Mouse (Mus musculus): Measurements from ENCODE around the gene Nfkb1.
A peak's percentile ranks its signal among the peaks of the same experiment; 100 is the strongest.

Gene Nfkb1

GRCm38 (mm10) chr3:135691191-135692131 is at the start of gene Nfkb1:
TSS of gene Nfkb1 (minus strand) at chr3:135691547.
- peak; percentile 51 for DNase-seq

DNA sequence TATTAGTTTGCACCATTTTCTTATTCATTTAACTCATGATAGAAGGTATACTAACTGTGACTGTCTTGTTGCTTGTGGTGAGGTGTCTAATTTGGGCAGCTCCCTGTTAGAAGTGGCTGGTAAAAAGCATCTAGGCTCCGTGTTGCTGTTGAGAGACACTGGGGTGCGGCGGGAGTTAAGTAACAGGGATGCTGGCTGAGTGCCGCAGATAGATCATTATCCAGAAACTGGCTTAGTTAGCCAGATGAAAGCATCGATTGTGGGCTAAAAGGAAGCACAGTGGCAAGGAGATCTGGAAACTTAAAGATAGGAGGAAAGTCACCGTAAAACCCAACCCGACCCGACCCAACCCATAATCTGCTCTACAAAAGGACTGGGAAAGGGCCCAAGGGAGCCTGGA is 49.4 kb upstream of the Nfkb1 start:
- DNase-seq: no peak

GRCm38 (mm10) chr3:135734736-135735135 is 43.4 kb upstream of the Nfkb1 start:
- DNase-seq: no peak

- DNase-seq: no peak
These were observed 41.5 kb upstream of the Nfkb1 start for GRCm38 (mm10) chr3:135732747-135733445.

DNA sequence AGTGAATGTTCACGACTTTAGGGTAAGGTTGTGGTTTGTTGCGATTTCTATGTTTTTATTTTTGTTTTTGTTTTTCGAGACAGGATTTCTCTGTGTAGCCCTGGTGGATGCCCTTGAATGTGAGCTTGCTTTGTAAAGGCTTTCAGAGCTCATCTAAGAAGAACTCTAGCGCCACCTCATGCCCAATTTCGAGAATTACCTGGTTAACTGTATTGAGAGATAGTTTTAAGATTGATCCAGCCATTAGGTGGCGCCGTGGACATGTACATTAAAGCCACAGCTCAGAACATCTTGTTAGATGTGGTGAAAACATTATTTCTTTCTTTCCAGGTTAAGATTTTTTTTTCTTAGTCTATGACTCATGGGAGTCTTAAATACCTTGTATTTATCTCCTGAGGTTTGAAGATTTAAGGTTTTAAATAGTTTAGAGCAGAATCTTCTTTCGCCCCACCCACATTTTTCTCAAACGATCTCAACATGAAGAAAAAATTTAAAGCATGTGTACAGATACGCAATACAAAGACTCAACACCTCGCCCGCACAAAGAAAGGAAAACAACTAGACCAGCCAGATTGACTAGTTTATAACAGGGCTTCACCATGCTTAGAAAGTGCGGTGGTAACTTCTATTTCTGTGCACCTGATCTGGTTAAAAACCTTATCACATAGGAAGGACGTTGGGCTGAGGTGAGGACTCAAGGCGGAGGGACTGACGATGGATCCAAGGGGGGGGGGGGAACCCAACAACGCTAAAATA is 40.1 kb upstream of the Nfkb1 start:
- peak; percentile 96 for DNase-seq

GRCm38 (mm10) chr3:135730790-135731189 is 39.4 kb upstream of the Nfkb1 start:
- no peak for DNase-seq

DNA sequence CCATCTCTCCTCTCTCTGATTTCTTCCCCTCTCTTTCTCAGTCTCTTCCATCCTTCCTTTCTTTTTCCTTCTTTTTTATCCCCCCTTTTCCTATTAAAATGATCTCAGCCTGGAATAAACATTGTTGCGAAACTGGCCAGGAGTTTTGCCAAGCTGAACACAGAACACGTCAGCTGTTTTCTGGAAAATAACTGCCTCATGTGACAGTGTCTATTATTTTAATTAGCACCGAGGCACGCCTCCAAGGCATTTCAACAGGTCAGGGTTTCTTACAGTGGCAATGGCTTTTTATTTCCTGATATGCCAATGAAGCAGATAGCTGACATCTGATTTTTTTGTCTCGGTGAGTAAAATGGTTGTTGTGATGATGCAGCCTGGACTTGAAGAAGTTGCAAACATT is 38.2 kb upstream of the Nfkb1 start:
- DNase-seq: no peak

DNA sequence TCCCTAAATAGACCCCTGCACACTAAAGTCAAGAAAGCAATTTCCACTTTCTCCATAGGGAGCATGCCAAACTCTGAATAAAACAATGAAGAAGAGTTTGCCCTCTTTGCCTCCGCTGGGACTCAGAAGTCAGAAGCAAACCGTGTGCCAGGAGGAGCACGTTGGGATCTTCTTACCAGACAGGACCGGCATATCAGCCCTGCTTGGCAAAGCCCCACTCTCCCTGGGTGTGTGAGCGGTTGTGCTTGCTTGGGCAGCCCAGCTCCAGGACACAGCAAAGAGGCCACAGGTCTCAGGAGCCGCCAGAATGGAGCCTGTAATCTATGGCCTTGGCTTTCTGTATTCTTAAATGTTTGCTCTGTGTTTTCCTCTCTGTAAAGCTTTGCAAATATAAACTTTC is 37.6 kb upstream of the Nfkb1 start:
- DNase-seq: no peak

DNA sequence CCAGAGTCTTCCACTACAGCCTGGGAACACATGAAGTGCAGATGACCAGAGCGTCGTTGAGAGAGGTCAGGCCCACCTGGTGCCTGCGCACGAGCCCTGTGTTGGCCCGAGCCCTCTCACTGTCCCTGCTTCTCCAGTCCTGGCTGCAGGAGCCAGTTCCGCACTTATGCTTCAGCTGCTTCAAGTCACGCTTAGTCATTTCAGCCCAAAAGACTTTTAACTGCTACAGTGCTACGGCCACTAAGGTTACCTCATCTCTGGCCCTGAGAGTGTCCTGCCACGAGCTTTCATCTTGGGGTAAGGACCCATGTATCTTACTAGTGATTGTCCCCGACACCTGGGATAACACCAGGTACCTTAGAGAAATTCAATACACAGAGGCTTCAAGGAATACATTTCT is 36.0 kb upstream of the Nfkb1 start:
- no peak for DNase-seq

DNA sequence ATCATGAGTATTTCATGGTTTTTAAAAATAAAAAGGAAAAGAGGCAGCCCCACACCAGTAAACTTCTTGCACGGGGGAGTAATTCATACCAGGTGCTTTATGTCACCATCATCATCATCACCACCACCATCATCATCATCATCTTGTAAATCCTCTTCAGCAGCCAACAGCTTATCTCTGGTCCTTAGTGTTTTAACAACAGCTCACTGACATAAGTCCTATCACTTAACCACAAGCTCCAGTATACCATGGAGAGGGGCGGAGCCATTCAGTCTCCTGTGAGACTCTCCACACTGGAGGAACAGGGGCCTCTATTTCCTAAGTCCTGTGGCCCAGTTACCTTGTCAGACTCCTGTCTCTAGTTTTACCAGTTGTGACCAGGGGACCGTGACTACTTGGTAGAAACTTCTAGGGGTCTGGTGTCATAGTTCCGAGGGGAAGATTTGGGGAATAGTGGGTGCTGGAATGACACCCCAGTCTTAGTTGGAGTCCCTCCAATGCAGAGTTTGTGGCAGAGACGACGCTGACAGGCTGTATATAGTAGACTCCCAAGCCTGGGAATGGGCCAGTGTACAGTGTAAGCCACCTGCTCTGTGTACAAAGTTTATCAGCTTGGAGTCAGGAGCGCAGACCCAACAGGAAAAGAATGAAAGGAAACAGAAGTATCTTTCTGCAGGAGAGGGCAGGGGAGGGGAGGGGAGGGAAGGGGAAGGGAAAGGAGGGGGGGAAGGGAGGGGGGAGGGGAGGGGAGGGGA is 35.4 kb upstream of the Nfkb1 start:
- no peak for DNase-seq

DNA sequence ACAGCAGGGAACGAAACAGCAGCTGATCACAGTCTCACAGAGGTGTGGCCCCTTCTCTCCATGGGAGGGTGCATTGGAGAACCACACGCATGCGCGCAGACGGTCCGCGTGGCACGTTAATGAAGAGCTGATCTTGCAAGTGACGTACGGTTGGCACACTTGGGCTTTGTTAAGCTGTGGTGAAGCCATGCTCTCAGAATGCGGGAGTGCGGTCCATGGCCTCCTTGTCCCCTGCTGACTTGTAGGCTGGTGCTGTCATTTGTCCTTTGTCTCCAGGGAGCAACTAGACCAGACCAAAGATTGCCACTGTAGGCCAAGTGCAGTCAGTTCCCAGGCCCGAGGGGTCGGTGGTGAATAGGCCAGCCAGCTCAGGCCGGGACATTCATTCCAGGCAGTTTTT is 34.7 kb upstream of the Nfkb1 start:
- no peak for DNase-seq

DNA sequence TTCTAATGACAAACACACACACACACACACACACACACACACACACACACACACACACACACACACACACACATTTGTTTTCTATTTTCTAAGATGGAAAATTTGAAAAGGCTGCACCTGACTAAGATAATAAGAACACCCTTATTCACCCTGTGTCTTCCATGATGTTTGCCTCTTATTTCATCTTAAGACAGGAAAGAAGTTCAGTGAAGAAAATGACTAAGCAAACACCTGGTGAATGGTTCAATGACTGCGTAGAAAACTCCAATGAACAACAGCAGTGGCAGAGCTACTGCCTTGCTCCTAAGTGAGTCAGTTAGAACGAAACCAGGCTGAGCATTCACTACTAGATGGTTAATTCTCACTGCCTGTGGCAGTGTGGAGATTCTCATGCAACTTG is 30.8 kb upstream of the Nfkb1 start:
- DNase-seq: no peak

- DNase-seq: no peak
These were observed 28.6 kb upstream of the Nfkb1 start for GRCm38 (mm10) chr3:135719969-135720368.

GRCm38 (mm10) chr3:135719179-135719532 is 27.8 kb upstream of the Nfkb1 start:
- DNase-seq: no peak

GRCm38 (mm10) chr3:135718323-135719178 is 27.2 kb upstream of the Nfkb1 start:
- DNase-seq: no peak

- no peak for DNase-seq
These were observed 21.9 kb upstream of the Nfkb1 start for GRCm38 (mm10) chr3:135713016-135713950.

DNA sequence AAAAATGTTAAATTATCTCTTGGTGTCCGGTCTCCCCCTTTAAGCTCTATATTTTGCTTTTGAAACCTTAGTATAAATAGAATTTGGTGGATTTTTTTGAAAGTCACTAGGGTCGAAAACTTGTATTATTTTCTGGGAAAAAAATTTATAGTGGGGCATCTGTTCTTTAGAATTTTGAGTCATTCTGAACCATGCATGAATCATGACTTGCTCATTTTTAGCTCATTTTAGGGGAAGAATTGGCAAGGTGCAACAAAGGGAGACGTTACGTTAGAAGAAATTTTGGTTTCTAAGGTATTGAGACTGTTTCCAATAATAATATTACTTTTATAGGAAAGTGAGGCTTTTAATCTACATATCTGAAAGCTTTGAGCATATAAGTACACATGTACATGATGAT is 20.3 kb upstream of the Nfkb1 start:
- no peak for DNase-seq

DNA sequence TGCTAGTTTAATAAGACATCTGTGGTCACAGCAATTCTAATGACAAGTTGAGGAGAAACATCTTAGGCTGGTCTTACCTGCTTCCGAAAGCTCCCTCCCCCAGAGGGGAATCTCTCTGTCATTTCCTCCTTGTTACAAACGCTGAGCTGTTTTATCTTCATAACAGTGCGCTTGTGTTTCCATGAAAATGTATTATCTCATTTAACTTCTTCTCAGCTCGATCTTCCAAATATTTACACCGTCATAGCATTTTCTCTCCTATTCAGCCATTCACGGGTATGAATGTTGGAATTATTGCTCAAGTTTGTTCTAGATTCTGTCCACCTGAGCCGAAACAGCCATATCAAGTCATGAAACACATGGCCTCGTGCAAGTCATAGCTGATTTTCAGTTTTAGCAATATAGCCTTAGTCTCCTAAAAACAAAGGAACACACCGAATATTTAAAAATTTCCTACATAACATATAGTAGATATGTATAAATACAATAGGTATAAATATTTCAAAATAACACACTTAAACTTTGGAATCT is 19.8 kb upstream of the Nfkb1 start:
- no peak for DNase-seq

DNA sequence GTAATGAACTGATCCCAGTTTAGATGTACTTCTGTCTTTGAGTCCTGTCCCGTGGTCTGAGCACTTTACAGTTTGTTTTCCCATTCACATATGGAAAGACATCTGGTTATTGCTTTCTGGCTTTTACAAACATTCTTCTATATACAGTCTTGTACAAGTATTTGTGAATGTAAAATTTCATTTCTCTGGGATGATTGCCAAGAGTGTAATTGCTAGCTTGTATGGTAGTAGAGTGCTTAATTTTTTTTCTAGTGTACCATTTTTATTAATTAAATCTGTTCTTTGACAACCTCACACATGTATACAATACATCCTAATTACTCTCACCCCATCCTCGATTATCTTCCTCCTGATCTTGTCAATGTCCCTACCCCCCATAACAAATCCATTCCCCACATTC is 12.0 kb upstream of the Nfkb1 start:
- DNase-seq: no peak

GRCm38 (mm10) chr3:135702658-135703057 is 11.3 kb upstream of the Nfkb1 start:
- no peak for DNase-seq
